Mouse (Mus musculus): ENCODE measurements around the gene Sc5d. TPM values are rescaled to one million over a fixed set of nuclear protein-coding genes. Genes with fewer than 3 reads are reported as not detected.
A peak's percentile ranks its signal among the peaks of the same experiment; 100 is the strongest.

The Sc5d gene
- polyA plus RNA-seq, 1 experiment from 2014 or later = 76.8 TPM

- H3K9ac ChIP-seq (replicated peaks; ENCODE audit: low read depth, low read length) = no peak overlapping the region
- H3K36me3 ChIP-seq (ENCODE audit: control insufficient read depth, insufficient read depth) = no peaks in the 10 kb centered on the region
- no peak overlapping the region for H3K27ac ChIP-seq (ENCODE audit: low read length)
- no peaks in the 10 kb centered on the region; the same call in 1 of the 2 replicates for H3K4me1 ChIP-seq (replicated peaks; ENCODE audit: control insufficient read depth, insufficient read depth, low read length)
- no peak overlapping the region for H3K4me2 ChIP-seq (ENCODE audit: low read length)
- WGBS = 95% methylated on average over 1 of the region's 1 CpGs
- H3K9me3 ChIP-seq (ENCODE audit: control insufficient read depth, low read length) = no peaks in the 10 kb centered on the region
- no peak overlapping the region for H3K4me3 ChIP-seq (replicated peaks; ENCODE audit: low read length)
- no peak for ATAC-seq
- H3K27me3 ChIP-seq (replicated peaks; ENCODE audit: control insufficient read depth, insufficient read depth, low read length) = no peaks in the 10 kb centered on the region
Measured at GRCm38 (mm10) chr9:42213142-42213541, 50.9 kb downstream of the Sc5d start.

GRCm38 (mm10) chr9:42209666-42210065 lies 54.4 kb downstream of the Sc5d start:
- peaks cover 17% of the 10 kb centered on the region for H3K4me1 ChIP-seq (replicated peaks; ENCODE audit: control insufficient read depth, insufficient read depth, low read length)
- no peaks in the 10 kb centered on the region for H3K9me3 ChIP-seq (ENCODE audit: control insufficient read depth, low read length)
- no peak overlapping the region for H3K27ac ChIP-seq (ENCODE audit: low read length)
- no peaks in the 10 kb centered on the region for H3K36me3 ChIP-seq (ENCODE audit: control insufficient read depth, insufficient read depth)
- ATAC-seq = no peak
- H3K9ac ChIP-seq (replicated peaks; ENCODE audit: low read depth, low read length) = no peak overlapping the region
- 92% methylated on average over 6 of the region's 6 CpGs for WGBS
- no peak overlapping the region for H3K4me2 ChIP-seq (ENCODE audit: low read length)
- no peak overlapping the region for H3K4me3 ChIP-seq (replicated peaks; ENCODE audit: low read length)
- H3K27me3 ChIP-seq (replicated peaks; ENCODE audit: control insufficient read depth, insufficient read depth, low read length) = no peaks in the 10 kb centered on the region

GRCm38 (mm10) chr9:42208463-42208862 lies 55.6 kb downstream of the Sc5d start:
- H3K36me3 ChIP-seq (ENCODE audit: control insufficient read depth, insufficient read depth) = no peaks in the 10 kb centered on the region
- ATAC-seq = peak; percentile 40; the same call in 1 of the 2 replicates

GRCm38 (mm10) chr9:42206750-42207149 lies 57.3 kb downstream of the Sc5d start:
- H3K36me3 ChIP-seq (ENCODE audit: control insufficient read depth, insufficient read depth) = no peaks in the 10 kb centered on the region
- H3K4me2 ChIP-seq (ENCODE audit: low read length) = no peak overlapping the region
- H3K4me3 ChIP-seq (replicated peaks; ENCODE audit: low read length) = no peak overlapping the region
- no peaks in the 10 kb centered on the region for H3K27me3 ChIP-seq (replicated peaks; ENCODE audit: control insufficient read depth, insufficient read depth, low read length)
- H3K9me3 ChIP-seq (ENCODE audit: control insufficient read depth, low read length) = no peaks in the 10 kb centered on the region
- ATAC-seq = peak; percentile 84
- peak overlapping the region; percentile 43; the same call in 1 of the 2 replicates for H3K9ac ChIP-seq (replicated peaks; ENCODE audit: low read depth, low read length)
- WGBS = 60% methylated on average over 1 of the region's 1 CpGs
- peaks cover 17% of the 10 kb centered on the region for H3K4me1 ChIP-seq (replicated peaks; ENCODE audit: control insufficient read depth, insufficient read depth, low read length)
- H3K27ac ChIP-seq (ENCODE audit: low read length) = peak overlapping the region; percentile 90

More at GRCm38 (mm10) chr9:42208463-42208862, 55.6 kb downstream of the Sc5d start:
- Histone ChIP-seq H3K27ac (ENCODE audit: low read length) (no peak overlapping the region), H3K9me3 (ENCODE audit: control insufficient read depth, low read length) (no peaks in the 10 kb centered on the region), H3K9ac (replicated peaks; ENCODE audit: low read depth, low read length) (no peak overlapping the region), H3K4me2 (ENCODE audit: low read length) (no peak overlapping the region), H3K27me3 (replicated peaks; ENCODE audit: control insufficient read depth, insufficient read depth, low read length) (no peaks in the 10 kb centered on the region), H3K4me3 (replicated peaks; ENCODE audit: low read length) (no peak overlapping the region), H3K4me1 (replicated peaks; ENCODE audit: control insufficient read depth, insufficient read depth, low read length) (peaks cover 17% of the 10 kb centered on the region)
- WGBS = 33% methylated on average over 5 of the region's 5 CpGs

- peaks cover 14% of the 10 kb centered on the region for H3K4me1 ChIP-seq (replicated peaks; ENCODE audit: control insufficient read depth, insufficient read depth, low read length)
- 88% methylated on average over 5 of the region's 5 CpGs for WGBS
- H3K4me3 ChIP-seq (replicated peaks; ENCODE audit: low read length) = no peak overlapping the region
- H3K36me3 ChIP-seq (ENCODE audit: control insufficient read depth, insufficient read depth) = no peaks in the 10 kb centered on the region
- H3K9ac ChIP-seq (replicated peaks; ENCODE audit: low read depth, low read length) = no peak overlapping the region
- no peak overlapping the region for H3K27ac ChIP-seq (ENCODE audit: low read length)
- H3K27me3 ChIP-seq (replicated peaks; ENCODE audit: control insufficient read depth, insufficient read depth, low read length) = no peaks in the 10 kb centered on the region
- no peak for ATAC-seq
- H3K9me3 ChIP-seq (ENCODE audit: control insufficient read depth, low read length) = no peaks in the 10 kb centered on the region
- H3K4me2 ChIP-seq (ENCODE audit: low read length) = no peak overlapping the region
Measured at GRCm38 (mm10) chr9:42202271-42202670, 61.8 kb downstream of the Sc5d start.

Other genes starting within 250 kb of the Sc5d start
- gene Sorl1, start 140.0 kb downstream of the Sc5d start, polyA plus RNA-seq (2015; fragmentation: Nextera tagmentation; extraction: Ambion mirVana) = 14.6 and 14.7 TPM in 2 replicates
- 0.20 and 0.34 TPM in 2 replicates for gene Tecta, start 135.7 kb upstream of the Sc5d start, polyA plus RNA-seq (2015; fragmentation: Nextera tagmentation; extraction: Ambion mirVana)
- gene Tbcel, start 243.6 kb upstream of the Sc5d start, polyA plus RNA-seq (2015; fragmentation: Nextera tagmentation; extraction: Ambion mirVana) = 5.0 and 5.5 TPM in 2 replicates